1 mouse cellular context compared by ENCODE assay signal in the genomic region with DNA sequence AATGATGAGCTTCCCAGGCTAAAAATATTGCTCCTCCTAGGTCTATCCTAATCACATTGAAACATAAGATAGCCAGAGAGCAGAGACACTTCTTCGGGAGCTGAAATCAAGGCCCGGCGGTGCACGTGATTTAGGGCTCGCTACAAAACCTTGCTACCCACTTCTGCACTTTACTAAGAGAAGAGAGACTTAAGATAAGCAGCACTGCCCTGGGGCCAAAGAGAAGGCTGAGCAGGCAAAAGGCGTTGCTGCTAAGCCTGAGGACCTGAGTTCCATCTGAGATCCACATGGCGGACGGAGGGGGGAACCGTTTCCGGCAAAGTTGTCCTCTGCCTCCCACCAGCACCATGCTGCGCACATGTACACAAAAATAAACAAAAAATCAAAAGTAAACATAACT.
TF ChIP-seq lines count a peak whose summit lies in the region.

No protein-coding gene starts in this region.

TF ChIP-seq in MEL, 35 proteins besides CTCF, POLR2A, EP300 and RAD21 (continued from another document):
- TF ChIP-seq NELFE (IDR thresholded peaks at IDR 0.05; ENCODE audit: low read depth, low read length) (0 out of 2 replicates have a peak, but pooled peaks have one; percentile 12), BHLHE40 (IDR thresholded peaks at IDR 0.05; ENCODE audit: borderline replicate concordance, low read depth, low read length) (peak; percentile 77), USF1 (IDR thresholded peaks at IDR 0.05; ENCODE audit: low read depth, low read length) (peak; percentile 67)
TF ChIP-seq in MEL: peak in this region for 7.
